Mouse (Mus musculus) small intestine, adult 2 months (tissue): ENCODE measurements at regions not wholly inside any gene's neighbourhood (a gene's known extent, or its start where the extent isn't known, plus 50 kb on each side); places are given as distances from the start of the nearest gene placed in this dataset.

Experiments used
- CTCF ChIP-seq: fragments of 200-500 bp; IDR thresholded peaks from 2 replicates; pipeline ENCODE4 v1.5.1; 2012; ENCODE audit warnings: low read depth, mild to moderate bottlenecking, control low read depth, inconsistent platforms, low read length, moderate library complexity, mixed read lengths; ENCODE audit not compliant: insufficient replicate concordance, insufficient read length; ENCODE audit errors: extremely low read depth
- POLR2A ChIP-seq: fragments of 200-500 bp; IDR thresholded peaks from 2 replicates; pipeline ENCODE4 v1.6.1; 2012; ENCODE audit warnings: low read depth, mild to moderate bottlenecking, control low read depth, inconsistent platforms, low read length, moderate library complexity

GRCm38 (mm10) chr6:100113393-100114137, 173.7 kb downstream of the Rybp start:
- no peak for TF ChIP-seq CTCF
- no peak for TF ChIP-seq POLR2A
